Mouse (Mus musculus) cerebellum, adult 2 months (tissue): ENCODE data around the gene Jmjd7.

Experiments
- CTCF ChIP-seq: fragments of 200-500 bp; IDR thresholded peaks from 2 replicates; pipeline ENCODE4 v1.5.1; 2011; ENCODE audit warnings: low read depth, mild to moderate bottlenecking, control low read depth, low read length, moderate library complexity, borderline replicate concordance; ENCODE audit not compliant: insufficient read depth
- POLR2A ChIP-seq: fragments of 200-500 bp; IDR thresholded peaks from 2 replicates; pipeline ENCODE4 v1.6.1; 2011; ENCODE audit warnings: low read length, control low read depth, borderline replicate concordance; ENCODE audit not compliant: insufficient read depth

DNA sequence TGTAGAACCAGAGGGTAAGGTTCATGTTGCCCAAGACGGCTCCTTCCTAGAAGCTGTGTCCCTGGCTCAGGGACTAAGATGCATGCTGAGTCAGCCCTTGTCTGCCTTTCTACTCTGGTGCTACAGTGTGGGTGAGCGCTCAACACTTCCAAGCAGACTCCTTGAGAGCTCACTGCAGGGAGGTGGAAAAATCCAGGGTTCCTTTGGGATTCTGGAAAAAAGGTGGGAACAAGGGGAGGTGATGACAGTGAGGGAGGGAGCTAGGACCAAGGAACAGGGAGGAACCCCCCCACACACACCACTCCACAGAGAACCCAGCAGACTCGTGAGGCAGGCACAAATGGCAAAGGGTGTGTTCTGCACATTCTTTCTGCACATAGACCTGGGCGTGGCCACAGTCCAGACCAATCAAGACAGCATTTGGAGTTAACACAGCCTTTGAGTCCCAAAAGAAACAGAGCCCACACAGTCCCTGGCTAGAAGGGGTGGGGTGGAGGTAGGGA, 16.9 kb downstream of the Jmjd7 start:
- no peak for TF ChIP-seq POLR2A
- TF ChIP-seq CTCF = no peak
